Mouse (Mus musculus): ENCODE measurements around the gene Ckmt2. TPM values are rescaled to one million over a fixed set of nuclear protein-coding genes. Genes with fewer than 3 reads are reported as not detected.

Gene Ckmt2
- polyA plus RNA-seq, 1 experiment from 2014 or later: 0.33 TPM

GRCm38 (mm10) chr13:91809476-91809875, 67.2 kb downstream of the Ckmt2 start:
- Histone ChIP-seq H3K4me2 (ENCODE audit: low read depth, low read length) (no peak overlapping the region), H3K27me3 (ENCODE audit: insufficient read depth, low read length) (no peaks in the 10 kb centered on the region), H3K9me3 (ENCODE audit: low read length) (no peaks in the 10 kb centered on the region), H3K9ac (replicated peaks) (no peak overlapping the region), H3K4me1 (ENCODE audit: insufficient read depth) (peaks cover 7% of the 10 kb centered on the region; the same call in 1 of the 2 replicates), H3K4me3 (ENCODE audit: low read depth, low read length) (no peak overlapping the region), H3K36me3 (replicated peaks; ENCODE audit: insufficient read depth, low read length) (no peaks in the 10 kb centered on the region; the same call in none of the 2 replicates), H3K27ac (ENCODE audit: low read depth) (no peak overlapping the region)
- DNase-seq (no peak), ATAC-seq (no peak)
- 37% methylated on average over 2 of the region's 2 CpGs for WGBS (ENCODE audit: insufficient replicate concordance)
- no peak for TF ChIP-seq EP300 (IDR thresholded peaks at IDR 0.05; ENCODE audit: low read depth)
- TF ChIP-seq CTCF (IDR thresholded peaks at IDR 0.05; ENCODE audit: low read depth): peak; percentile 58

DNA sequence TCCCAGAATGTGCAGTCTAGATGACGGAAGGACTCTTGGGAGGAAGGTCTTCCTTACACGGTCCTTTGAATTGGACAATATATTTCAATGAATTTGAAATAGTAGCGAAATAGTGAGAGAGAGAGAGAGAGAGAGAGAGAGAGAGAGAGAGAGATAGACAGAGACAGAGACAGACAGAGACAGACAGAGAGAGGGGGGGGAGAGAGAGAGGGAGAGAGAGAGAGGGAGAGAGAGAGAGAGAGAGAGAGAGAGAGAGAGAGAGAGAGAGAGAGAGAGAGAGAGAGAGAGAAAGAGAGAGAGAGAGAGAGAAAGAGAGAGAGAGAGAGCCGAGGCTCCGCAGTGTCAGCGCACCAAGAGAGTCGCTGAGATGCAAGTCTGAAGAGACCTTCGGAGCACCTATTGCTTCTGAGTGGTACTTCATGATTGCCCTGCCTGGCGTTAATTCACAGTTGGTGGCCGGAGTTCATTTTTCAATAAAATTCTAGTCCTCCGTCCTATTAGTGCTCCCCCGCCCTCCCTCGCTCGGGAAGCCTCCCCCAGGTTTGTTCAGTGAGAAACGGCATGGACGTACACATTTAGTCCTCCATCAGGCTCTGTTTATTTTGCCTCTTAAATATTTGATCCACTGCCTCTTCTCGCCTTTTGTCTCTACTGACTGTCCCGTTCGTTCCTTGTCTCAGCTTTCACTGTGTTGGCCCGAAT, 68.7 kb downstream of the Ckmt2 start:
- Histone ChIP-seq H3K4me2 (ENCODE audit: low read depth, low read length) (peak overlapping the region; percentile 68), H3K27me3 (ENCODE audit: insufficient read depth, low read length) (no peaks in the 10 kb centered on the region), H3K4me1 (ENCODE audit: insufficient read depth) (peaks cover 7% of the 10 kb centered on the region; the same call in 1 of the 2 replicates), H3K9ac (replicated peaks) (peak overlapping the region; percentile 92), H3K27ac (ENCODE audit: low read depth) (peak overlapping the region; percentile 92), H3K4me3 (ENCODE audit: low read depth, low read length) (peak overlapping the region; percentile 95), H3K36me3 (replicated peaks; ENCODE audit: insufficient read depth, low read length) (peaks cover 3% of the 10 kb centered on the region), H3K9me3 (ENCODE audit: low read length) (no peaks in the 10 kb centered on the region)
- WGBS (ENCODE audit: insufficient replicate concordance): 29% methylated on average over 20 of the region's 20 CpGs
- ATAC-seq (peak; percentile 22), DNase-seq (peak; percentile 22)
- TF ChIP-seq CTCF (IDR thresholded peaks at IDR 0.05; ENCODE audit: low read depth) (no peak), EP300 (IDR thresholded peaks at IDR 0.05; ENCODE audit: low read depth) (no peak)

DNA sequence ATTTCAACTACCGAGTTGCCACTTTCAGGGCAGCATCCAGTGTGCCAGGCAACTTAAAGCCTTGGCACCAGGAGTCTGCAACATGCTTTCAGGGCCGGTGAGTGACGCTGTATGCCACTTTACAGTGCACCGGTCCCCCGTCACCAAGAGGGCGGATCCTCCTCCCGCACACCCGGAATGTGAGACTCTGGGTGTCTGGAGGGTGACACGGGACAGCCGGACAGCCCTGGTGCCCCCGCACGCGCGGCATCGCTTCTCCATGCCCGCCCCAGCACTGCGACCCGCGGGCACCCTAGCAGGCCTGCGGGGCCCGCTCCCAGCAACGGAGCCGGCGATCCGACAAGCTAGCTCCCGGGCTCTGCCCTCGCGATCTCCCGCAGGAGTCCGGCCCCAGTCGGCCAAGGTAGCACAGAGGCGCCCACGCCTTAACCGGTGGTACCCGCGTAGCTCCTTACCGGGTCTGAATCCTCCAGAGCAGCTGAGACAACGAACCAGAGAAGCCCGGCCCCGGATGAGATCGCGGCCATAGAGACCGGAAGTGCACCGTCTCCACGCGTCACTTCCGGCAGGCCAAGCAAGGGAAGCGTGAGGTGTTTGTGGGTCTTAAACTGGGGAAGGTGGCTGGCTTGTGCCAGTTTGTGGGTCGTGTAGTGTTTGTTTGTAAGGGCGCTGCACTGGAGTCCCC, 69.4 kb downstream of the Ckmt2 start, which contains the start of gene Zcchc9:
Zcchc9 (minus strand) TSS at position 551 of the 685 bp plus-strand sequence.
- peak; percentile 98 for ATAC-seq
- Histone ChIP-seq H3K36me3 (replicated peaks; ENCODE audit: insufficient read depth, low read length) (peaks cover 3% of the 10 kb centered on the region), H3K27me3 (ENCODE audit: insufficient read depth, low read length) (no peaks in the 10 kb centered on the region), H3K9ac (replicated peaks) (peak within 1 kb of the TSS; percentile 92), H3K4me1 (ENCODE audit: insufficient read depth) (peaks cover 7% of the 10 kb centered on the region; the same call in 1 of the 2 replicates), H3K27ac (ENCODE audit: low read depth) (peak within 1 kb of the TSS; percentile 92), H3K4me2 (ENCODE audit: low read depth, low read length) (peak within 1 kb of the TSS; percentile 68), H3K9me3 (ENCODE audit: low read length) (no peaks in the 10 kb centered on the region), H3K4me3 (ENCODE audit: low read depth, low read length) (peak within 1 kb of the TSS; percentile 95)
- peak; percentile 91 for DNase-seq
- peak; percentile 41 for TF ChIP-seq CTCF (IDR thresholded peaks at IDR 0.05; ENCODE audit: low read depth)
- no peak for TF ChIP-seq EP300 (IDR thresholded peaks at IDR 0.05; ENCODE audit: low read depth)
- 1% methylated on average over 50 of the region's 50 CpGs for WGBS (ENCODE audit: insufficient replicate concordance)

Other genes starting within 250 kb of the Ckmt2 start
- 30.0 TPM in 2 replicates for gene Acot12, start 135.4 kb downstream of the Ckmt2 start, polyA plus RNA-seq (2015; fragmentation: Nextera tagmentation; extraction: Ambion mirVana)
- 6.8 and 8.8 TPM in 2 replicates for gene Zcchc9, start 69.2 kb downstream of the Ckmt2 start, polyA plus RNA-seq (2015; fragmentation: Nextera tagmentation; extraction: Ambion mirVana)